Mouse (Mus musculus): ENCODE results near the gene Stpg2. TPM values are rescaled to one million over a fixed set of nuclear protein-coding genes. Genes with fewer than 3 reads are reported as not detected.

The Stpg2 gene
- polyA plus RNA-seq, 1 experiment from 2014 or later = 0.10 TPM

DNA sequence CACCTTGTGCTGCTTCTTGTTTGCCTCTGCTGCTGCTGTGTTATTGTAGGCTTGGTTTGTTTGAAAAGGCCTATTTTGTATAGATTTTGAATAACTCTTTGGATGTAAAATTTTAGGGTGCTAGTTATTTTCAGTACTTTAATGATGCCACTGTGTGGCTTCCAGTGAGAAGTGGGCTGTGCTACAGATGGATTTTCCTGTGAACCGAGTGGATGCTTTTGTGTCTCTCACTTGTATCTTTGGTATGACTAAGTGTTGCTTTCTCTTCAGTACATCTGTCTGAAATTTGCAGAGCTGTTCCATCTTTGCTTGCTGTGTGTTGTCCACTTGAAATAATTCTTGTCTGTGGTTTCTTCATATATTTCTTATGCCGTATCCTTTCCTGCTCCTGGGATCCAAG, 106.2 kb downstream of the Stpg2 start:
- no peaks in the 10 kb centered on the region for H3K9me3 ChIP-seq (replicated peaks; ENCODE audit: control insufficient read depth, low read length)
- no peaks in the 10 kb centered on the region for H3K36me3 ChIP-seq (ENCODE audit: control insufficient read depth, insufficient read depth, low read length)
- H3K4me1 ChIP-seq (ENCODE audit: control insufficient read depth, insufficient read depth, low read length) = no peaks in the 10 kb centered on the region
- no peak for ATAC-seq
- DNase-seq (ENCODE audit: low spot score) = no peak
- H3K9ac ChIP-seq (ENCODE audit: low read length) = no peak overlapping the region
- 87% methylated on average over 2 of the region's 2 CpGs for WGBS
- H3K4me3 ChIP-seq (ENCODE audit: low read depth, low read length) = no peak overlapping the region
- no peak overlapping the region for H3K4me2 ChIP-seq (ENCODE audit: low read length)
- no peak overlapping the region for H3K27ac ChIP-seq (ENCODE audit: low read depth, low read length)
- no peaks in the 10 kb centered on the region for H3K27me3 ChIP-seq (replicated peaks; ENCODE audit: control insufficient read depth, insufficient read depth, low read length)

DNA sequence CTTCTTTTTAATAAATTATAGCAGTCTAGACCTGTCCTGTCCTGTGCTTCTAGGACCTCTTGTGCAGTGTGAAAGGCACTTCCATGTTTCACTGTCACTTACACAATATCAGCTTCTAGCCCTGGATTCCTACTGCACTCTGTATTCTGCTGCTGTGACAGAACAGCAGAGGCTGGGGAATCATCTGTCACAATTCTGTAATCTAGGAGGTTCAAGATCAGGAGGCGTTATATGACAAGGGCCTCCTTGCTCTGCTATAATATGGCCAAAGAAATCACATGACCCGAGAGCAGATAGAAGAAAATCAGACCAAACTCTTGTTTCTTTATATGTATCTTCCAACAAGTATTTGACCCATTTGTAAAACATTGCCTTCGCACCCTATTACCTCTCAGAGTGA, 175.0 kb downstream of the Stpg2 start:
- Histone ChIP-seq H3K27me3 (replicated peaks; ENCODE audit: control insufficient read depth, insufficient read depth, low read length) (no peaks in the 10 kb centered on the region), H3K4me1 (ENCODE audit: control insufficient read depth, insufficient read depth, low read length) (no peaks in the 10 kb centered on the region), H3K4me3 (ENCODE audit: low read depth, low read length) (no peak overlapping the region), H3K9ac (ENCODE audit: low read length) (no peak overlapping the region), H3K36me3 (ENCODE audit: control insufficient read depth, insufficient read depth, low read length) (no peaks in the 10 kb centered on the region), H3K27ac (ENCODE audit: low read depth, low read length) (no peak overlapping the region), H3K9me3 (replicated peaks; ENCODE audit: control insufficient read depth, low read length) (no peaks in the 10 kb centered on the region), H3K4me2 (ENCODE audit: low read length) (no peak overlapping the region)
- DNase-seq (ENCODE audit: low spot score) (no peak), ATAC-seq (no peak)
- 91% methylated on average over 3 of the region's 3 CpGs for WGBS

DNA sequence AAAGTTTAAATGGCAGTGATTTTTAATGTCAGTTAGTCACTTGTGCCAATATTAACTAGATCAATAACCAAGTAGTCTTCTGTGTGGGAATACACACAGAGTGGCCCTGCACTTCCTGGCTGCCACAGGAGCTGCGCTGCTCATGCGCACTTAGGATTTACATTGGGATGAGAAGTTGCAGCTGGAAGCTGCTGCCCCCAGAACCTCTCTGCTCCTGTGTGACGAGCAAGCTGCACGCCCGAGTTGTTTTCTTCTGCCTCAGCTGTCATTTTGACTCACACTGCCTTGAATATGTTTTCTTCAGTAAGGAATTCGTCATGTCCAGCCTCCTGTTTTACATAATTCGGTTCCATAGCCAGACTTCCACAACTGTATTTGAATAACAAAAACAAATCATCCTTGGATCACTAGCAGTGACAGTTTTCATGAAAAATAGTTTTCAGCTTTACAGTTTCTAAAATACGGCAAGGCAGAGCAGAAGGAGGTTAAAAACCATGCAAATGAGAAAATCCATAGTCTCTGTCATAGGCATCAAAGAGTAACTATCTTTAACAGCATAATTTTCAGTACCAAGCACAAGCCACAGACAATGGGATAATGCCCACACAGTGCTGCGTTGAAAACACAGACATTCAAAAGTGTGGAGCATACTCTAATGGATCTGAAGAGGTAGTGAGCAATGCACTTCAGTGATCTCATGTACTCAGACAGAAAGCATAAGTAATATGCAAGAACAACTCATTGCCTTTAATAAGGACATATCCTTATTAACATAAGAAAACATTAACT, 191.8 kb downstream of the Stpg2 start:
- H3K4me3 ChIP-seq (ENCODE audit: low read depth, low read length) = no peak overlapping the region
- 67% methylated on average over 9 of the region's 9 CpGs for WGBS
- no peak overlapping the region for H3K27ac ChIP-seq (ENCODE audit: low read depth, low read length)
- no peaks in the 10 kb centered on the region for H3K36me3 ChIP-seq (ENCODE audit: control insufficient read depth, insufficient read depth, low read length)
- no peaks in the 10 kb centered on the region for H3K9me3 ChIP-seq (replicated peaks; ENCODE audit: control insufficient read depth, low read length)
- peak; percentile 8 for DNase-seq (ENCODE audit: low spot score)
- H3K27me3 ChIP-seq (replicated peaks; ENCODE audit: control insufficient read depth, insufficient read depth, low read length) = no peaks in the 10 kb centered on the region
- H3K4me2 ChIP-seq (ENCODE audit: low read length) = no peak overlapping the region
- no peak overlapping the region for H3K9ac ChIP-seq (ENCODE audit: low read length)
- peak; percentile 42; the same call in 1 of the 2 replicates for ATAC-seq
- no peaks in the 10 kb centered on the region for H3K4me1 ChIP-seq (ENCODE audit: control insufficient read depth, insufficient read depth, low read length)

GRCm38 (mm10) chr3:139404673-139405072, 199.2 kb downstream of the Stpg2 start:
- Histone ChIP-seq H3K9me3 (replicated peaks; ENCODE audit: control insufficient read depth, low read length) (no peaks in the 10 kb centered on the region), H3K36me3 (ENCODE audit: control insufficient read depth, insufficient read depth, low read length) (no peaks in the 10 kb centered on the region), H3K4me2 (ENCODE audit: low read length) (no peak overlapping the region), H3K9ac (ENCODE audit: low read length) (no peak overlapping the region), H3K4me3 (ENCODE audit: low read depth, low read length) (no peak overlapping the region), H3K27me3 (replicated peaks; ENCODE audit: control insufficient read depth, insufficient read depth, low read length) (no peaks in the 10 kb centered on the region), H3K27ac (ENCODE audit: low read depth, low read length) (no peak overlapping the region), H3K4me1 (ENCODE audit: control insufficient read depth, insufficient read depth, low read length) (no peaks in the 10 kb centered on the region)
- 91% methylated on average over 3 of the region's 3 CpGs for WGBS
- ATAC-seq = no peak
- DNase-seq (ENCODE audit: low spot score) = no peak

GRCm38 (mm10) chr3:139419142-139419541, 213.6 kb downstream of the Stpg2 start:
- ATAC-seq = peak; percentile 55
- Histone ChIP-seq H3K9ac (ENCODE audit: low read length) (no peak overlapping the region), H3K4me3 (ENCODE audit: low read depth, low read length) (no peak overlapping the region), H3K9me3 (replicated peaks; ENCODE audit: control insufficient read depth, low read length) (no peaks in the 10 kb centered on the region), H3K4me2 (ENCODE audit: low read length) (no peak overlapping the region), H3K36me3 (ENCODE audit: control insufficient read depth, insufficient read depth, low read length) (no peaks in the 10 kb centered on the region), H3K4me1 (ENCODE audit: control insufficient read depth, insufficient read depth, low read length) (no peaks in the 10 kb centered on the region), H3K27ac (ENCODE audit: low read depth, low read length) (no peak overlapping the region), H3K27me3 (replicated peaks; ENCODE audit: control insufficient read depth, insufficient read depth, low read length) (no peaks in the 10 kb centered on the region)
- 27% methylated on average over 5 of the region's 5 CpGs for WGBS
- DNase-seq (ENCODE audit: low spot score) = peak; percentile 37

GRCm38 (mm10) chr3:139442170-139442569, 236.7 kb downstream of the Stpg2 start:
- H3K4me3 ChIP-seq (ENCODE audit: low read depth, low read length) = no peak overlapping the region
- H3K27me3 ChIP-seq (replicated peaks; ENCODE audit: control insufficient read depth, insufficient read depth, low read length) = no peaks in the 10 kb centered on the region
- 0 out of 2 replicates have a peak, but pooled peaks cover 2% of the 10 kb centered on the region for H3K4me1 ChIP-seq (ENCODE audit: control insufficient read depth, insufficient read depth, low read length)
- WGBS = 58% methylated on average over 7 of the region's 7 CpGs
- no peak overlapping the region for H3K9ac ChIP-seq (ENCODE audit: low read length)
- no peak overlapping the region for H3K27ac ChIP-seq (ENCODE audit: low read depth, low read length)
- H3K36me3 ChIP-seq (ENCODE audit: control insufficient read depth, insufficient read depth, low read length) = no peaks in the 10 kb centered on the region
- H3K4me2 ChIP-seq (ENCODE audit: low read length) = no peak overlapping the region
- no peaks in the 10 kb centered on the region for H3K9me3 ChIP-seq (replicated peaks; ENCODE audit: control insufficient read depth, low read length)
- ATAC-seq = no peak
- DNase-seq (ENCODE audit: low spot score) = peak; percentile 32

GRCm38 (mm10) chr3:139495939-139496338, 290.4 kb downstream of the Stpg2 start:
- H3K36me3 ChIP-seq (ENCODE audit: control insufficient read depth, insufficient read depth, low read length) = no peaks in the 10 kb centered on the region
- H3K27me3 ChIP-seq (replicated peaks; ENCODE audit: control insufficient read depth, insufficient read depth, low read length) = no peaks in the 10 kb centered on the region
- WGBS = 53% methylated on average over 3 of the region's 3 CpGs
- DNase-seq (ENCODE audit: low spot score) = peak; percentile 13
- H3K4me2 ChIP-seq (ENCODE audit: low read length) = no peak overlapping the region
- no peaks in the 10 kb centered on the region for H3K4me1 ChIP-seq (ENCODE audit: control insufficient read depth, insufficient read depth, low read length)
- no peak for ATAC-seq
- H3K9me3 ChIP-seq (replicated peaks; ENCODE audit: control insufficient read depth, low read length) = no peaks in the 10 kb centered on the region
- H3K4me3 ChIP-seq (ENCODE audit: low read depth, low read length) = no peak overlapping the region
- H3K9ac ChIP-seq (ENCODE audit: low read length) = no peak overlapping the region
- H3K27ac ChIP-seq (ENCODE audit: low read depth, low read length) = no peak overlapping the region

DNA sequence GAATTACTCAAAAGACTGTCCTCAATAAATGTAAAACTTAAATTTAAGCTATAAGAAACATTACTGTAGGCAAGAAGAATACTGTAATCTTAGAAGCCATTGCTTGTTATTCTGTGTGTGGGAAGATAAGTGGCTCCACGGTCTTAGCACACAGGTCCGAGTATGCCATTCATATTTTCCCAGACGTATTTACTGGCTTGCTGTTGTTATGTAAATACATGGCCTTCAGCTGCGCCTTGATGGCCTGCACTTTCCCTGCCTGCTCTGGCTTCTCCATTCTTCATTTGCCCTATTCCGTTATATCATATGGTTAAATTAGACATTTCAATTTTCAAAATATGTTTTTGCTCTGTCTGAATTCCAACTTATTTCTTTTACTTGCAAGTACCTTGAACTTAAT, 296.7 kb downstream of the Stpg2 start:
- Histone ChIP-seq H3K27me3 (replicated peaks; ENCODE audit: control insufficient read depth, insufficient read depth, low read length) (no peaks in the 10 kb centered on the region), H3K4me1 (ENCODE audit: control insufficient read depth, insufficient read depth, low read length) (no peaks in the 10 kb centered on the region), H3K9ac (ENCODE audit: low read length) (no peak overlapping the region), H3K27ac (ENCODE audit: low read depth, low read length) (no peak overlapping the region), H3K9me3 (replicated peaks; ENCODE audit: control insufficient read depth, low read length) (no peaks in the 10 kb centered on the region), H3K4me3 (ENCODE audit: low read depth, low read length) (no peak overlapping the region), H3K4me2 (ENCODE audit: low read length) (no peak overlapping the region), H3K36me3 (ENCODE audit: control insufficient read depth, insufficient read depth, low read length) (no peaks in the 10 kb centered on the region)
- DNase-seq (ENCODE audit: low spot score) = no peak
- ATAC-seq = no peak
- WGBS = 41% methylated on average over 5 of the region's 5 CpGs

- H3K27me3 ChIP-seq (replicated peaks; ENCODE audit: control insufficient read depth, insufficient read depth, low read length) = no peaks in the 10 kb centered on the region
- ATAC-seq = peak; percentile 82
- H3K36me3 ChIP-seq (ENCODE audit: control insufficient read depth, insufficient read depth, low read length) = no peaks in the 10 kb centered on the region
- H3K9ac ChIP-seq (ENCODE audit: low read length) = no peak overlapping the region
- 30% methylated on average over 6 of the region's 6 CpGs for WGBS
- no peak overlapping the region for H3K27ac ChIP-seq (ENCODE audit: low read depth, low read length)
- H3K4me3 ChIP-seq (ENCODE audit: low read depth, low read length) = no peak overlapping the region
- peak; percentile 75 for DNase-seq (ENCODE audit: low spot score)
- H3K9me3 ChIP-seq (replicated peaks; ENCODE audit: control insufficient read depth, low read length) = no peaks in the 10 kb centered on the region
- peaks cover 3% of the 10 kb centered on the region; the same call in 1 of the 2 replicates for H3K4me1 ChIP-seq (ENCODE audit: control insufficient read depth, insufficient read depth, low read length)
- H3K4me2 ChIP-seq (ENCODE audit: low read length) = no peak overlapping the region
Measured at GRCm38 (mm10) chr3:139509275-139509985, 303.9 kb downstream of the Stpg2 start.
